Mouse (Mus musculus) right cerebral cortex, postnatal 14 days (tissue): ENCODE measurements around the gene Ccl8.

ENCODE experiments used
- DNase-seq: peaks from one replicate; pipeline ENCODE4 v3.0.0; 2022

Gene Ccl8

GRCm38 (mm10) chr11:82114885-82115284, at the start of gene Ccl8:
Gene Ccl8, plus strand, starts transcription at chr11:82115185.
- no peak for DNase-seq

DNA sequence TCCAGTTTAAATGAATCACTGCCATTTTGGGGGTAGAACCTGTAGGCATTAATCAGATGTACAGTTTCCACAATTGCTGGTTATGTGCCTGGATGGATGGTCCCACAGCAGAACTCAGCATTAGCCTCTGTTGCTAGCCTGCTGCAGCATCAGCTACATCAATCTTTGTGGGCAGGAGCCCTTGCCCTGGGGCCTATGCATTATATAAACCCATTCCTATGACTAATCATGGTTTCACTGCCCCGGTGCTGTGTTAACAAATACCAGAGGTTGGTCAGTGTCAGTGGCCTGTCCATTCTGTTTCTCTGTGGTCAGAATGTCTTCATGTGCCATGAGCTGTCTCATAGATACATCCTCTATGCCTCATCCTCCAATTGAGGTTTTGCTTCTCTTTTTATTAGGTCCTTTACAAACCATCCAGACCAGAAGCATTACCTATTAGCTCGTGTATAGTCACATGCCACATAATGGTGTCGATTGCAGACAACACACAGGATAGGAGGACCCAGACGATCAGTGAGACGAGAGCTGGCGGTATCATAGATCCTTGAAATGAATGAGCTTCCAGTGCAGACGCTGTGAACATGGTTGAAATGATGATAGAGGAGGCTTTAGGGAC, 47.9 kb upstream of the Ccl8 start:
- DNase-seq, result no peak

DNA sequence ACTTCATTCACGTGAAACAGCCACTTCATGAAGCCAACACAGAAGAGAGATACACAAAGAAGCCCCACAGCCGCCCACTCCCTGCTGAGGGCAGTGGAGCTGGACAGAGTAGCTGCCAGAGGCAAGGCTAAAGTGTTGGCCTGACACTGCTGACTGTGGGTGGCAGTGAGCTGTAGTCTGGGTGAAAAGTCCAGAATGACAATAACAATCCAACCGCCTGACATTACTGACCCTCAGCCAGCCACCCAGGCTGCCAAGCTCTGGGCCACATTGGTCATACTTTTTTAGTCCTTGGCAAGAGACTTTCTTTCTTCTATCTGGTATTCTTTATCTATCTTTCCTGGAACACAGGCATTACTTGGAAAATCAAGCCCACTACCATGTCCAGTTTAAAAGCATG, 43.9 kb upstream of the Ccl8 start:
- DNase-seq, result no peak

- DNase-seq, result no peak
Observed at GRCm38 (mm10) chr11:82072374-82072773, 42.6 kb upstream of the Ccl8 start.

DNA sequence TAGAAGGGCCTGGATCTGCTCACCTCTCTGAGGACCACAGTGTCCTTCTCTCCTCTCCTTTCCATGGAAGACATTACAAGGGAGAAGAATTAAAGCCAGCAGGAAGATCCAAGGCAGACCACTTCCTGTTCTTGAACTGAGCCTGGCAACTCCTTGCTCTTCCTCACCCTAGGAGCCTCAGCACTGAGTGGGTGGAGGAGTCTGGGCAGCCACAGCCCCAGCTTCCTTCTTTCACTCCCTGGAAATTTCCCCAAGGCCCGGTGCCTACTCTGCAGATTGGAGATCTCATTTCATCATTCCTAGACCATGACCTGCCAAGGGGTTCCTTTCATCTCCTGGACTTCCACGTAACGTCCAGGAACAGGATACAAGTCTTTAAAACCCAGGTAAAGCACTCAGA, 42.0 kb upstream of the Ccl8 start:
- no peak for DNase-seq

GRCm38 (mm10) chr11:82073686-82074085, 41.3 kb upstream of the Ccl8 start:
- no peak for DNase-seq

- no peak for DNase-seq
Observed at GRCm38 (mm10) chr11:82077031-82077430, 38.0 kb upstream of the Ccl8 start.

DNA sequence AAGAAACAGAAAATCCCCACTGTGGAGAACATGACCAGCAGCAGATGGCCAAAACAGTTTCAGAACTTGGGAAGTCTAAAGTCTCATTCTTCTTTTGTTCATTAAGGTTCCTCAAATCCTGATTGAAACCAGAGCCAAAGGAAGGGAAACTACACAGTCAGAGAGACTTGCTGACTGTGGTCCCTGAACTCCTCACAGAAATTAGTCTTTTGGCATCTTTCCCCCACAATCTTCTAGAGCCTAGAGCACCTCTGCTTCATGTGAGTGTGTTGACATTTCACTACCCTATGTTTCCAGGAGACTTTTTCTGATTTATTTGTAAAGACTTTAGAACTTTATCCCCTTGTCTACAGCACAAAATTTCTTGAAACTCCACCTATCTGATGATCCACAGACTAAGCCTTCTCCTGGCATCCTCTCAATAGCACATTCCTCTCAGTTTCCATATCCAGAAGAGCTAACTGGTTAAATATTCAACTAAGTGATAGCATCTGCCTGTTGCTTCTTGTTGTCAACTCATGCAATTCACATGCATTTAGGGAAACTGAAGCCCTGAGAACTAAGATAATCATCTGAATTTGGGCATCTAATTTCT, 36.8 kb upstream of the Ccl8 start:
- no peak for DNase-seq

DNA sequence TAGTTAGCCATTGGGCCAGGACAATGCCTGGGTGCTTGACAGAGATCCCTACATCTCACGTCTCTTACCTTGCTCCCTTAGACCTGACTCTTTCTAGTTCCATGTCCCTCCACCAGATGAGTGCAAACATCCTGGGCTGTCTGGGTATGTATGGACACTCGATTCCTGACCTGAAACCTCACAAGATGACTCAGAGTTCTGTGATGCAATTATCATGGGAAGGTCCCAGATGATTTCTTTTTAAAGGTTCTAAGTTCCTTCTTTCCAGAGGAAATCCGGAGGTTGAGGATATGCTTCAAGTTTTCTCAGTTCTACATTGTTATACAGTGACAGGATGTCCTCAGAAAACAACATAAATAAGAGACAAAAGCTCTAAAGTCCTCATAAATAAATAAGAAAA, 34.1 kb upstream of the Ccl8 start:
- DNase-seq, result no peak

DNA sequence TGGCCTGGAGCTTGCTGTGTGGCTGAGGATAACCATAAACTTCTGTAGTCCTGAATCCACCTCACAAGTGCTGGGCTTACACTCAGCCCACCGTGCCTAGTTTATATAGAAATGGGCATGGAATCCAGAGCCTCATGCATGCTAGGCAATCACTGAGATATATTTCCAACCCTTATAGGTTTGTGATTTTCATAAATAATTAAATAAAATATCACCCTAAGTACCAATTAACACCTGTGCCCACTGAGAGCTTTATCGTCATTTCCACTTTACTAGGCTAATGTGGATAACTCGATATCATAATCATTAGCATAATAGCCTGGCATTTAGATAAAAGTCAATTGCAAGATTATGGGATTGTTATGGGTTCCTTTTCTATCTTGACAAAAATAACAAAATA, 30.6 kb upstream of the Ccl8 start:
- no peak for DNase-seq

- DNase-seq, result no peak
Observed at GRCm38 (mm10) chr11:82099511-82100323, 15.3 kb upstream of the Ccl8 start.

GRCm38 (mm10) chr11:82101087-82101486, 13.9 kb upstream of the Ccl8 start:
- no peak for DNase-seq

DNA sequence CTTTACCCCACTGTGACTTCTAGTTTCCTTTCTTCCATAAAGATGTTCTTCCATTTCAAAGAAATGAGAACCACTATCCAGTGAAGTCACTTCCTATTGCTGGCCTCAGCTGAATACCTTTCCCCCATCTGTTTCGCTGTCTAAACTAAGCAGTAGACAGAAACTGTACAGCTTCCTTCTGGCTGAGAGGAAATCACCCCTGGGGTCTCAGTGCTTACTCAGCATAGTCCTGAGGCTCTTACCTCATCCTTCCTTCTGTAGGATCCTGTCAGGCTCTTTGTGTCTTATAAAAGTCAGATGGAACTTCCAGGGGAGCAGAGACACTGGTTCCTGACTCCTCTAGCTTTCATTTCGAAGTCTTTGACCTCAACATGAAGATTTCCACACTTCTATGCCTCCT, 13.5 kb upstream of the Ccl8 start, which contains the start of gene Ccl12:
TSS of gene Ccl12 (plus strand) at position 317 of the 400 bp plus-strand sequence.
- DNase-seq, result no peak

DNA sequence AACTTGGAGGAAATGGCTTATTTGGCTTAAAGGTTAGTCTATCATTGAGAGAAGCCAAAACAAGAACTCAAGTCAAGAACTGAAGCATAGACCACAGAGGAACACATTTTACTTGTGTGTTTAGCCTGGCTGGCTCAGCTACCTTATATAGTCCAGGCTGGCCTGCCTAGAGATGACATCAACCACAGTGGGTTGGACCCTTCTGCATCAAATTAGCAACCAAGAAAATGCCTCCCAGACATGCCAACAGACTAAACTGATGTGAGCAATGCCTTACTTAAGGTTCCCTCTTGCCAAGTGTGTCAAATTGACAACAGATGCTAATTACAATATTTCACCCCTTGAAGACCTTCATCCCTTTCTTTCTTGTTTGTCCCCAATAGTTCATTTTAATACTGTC, 5.4 kb upstream of the Ccl8 start:
- no peak for DNase-seq

- no peak for DNase-seq
Observed at GRCm38 (mm10) chr11:82110372-82111248, 4.4 kb upstream of the Ccl8 start.

GRCm38 (mm10) chr11:82116041-82116440, 1.1 kb downstream of the Ccl8 start:
- no peak for DNase-seq

- DNase-seq, result no peak
Observed at GRCm38 (mm10) chr11:82132977-82133376, 18.0 kb downstream of the Ccl8 start.

DNA sequence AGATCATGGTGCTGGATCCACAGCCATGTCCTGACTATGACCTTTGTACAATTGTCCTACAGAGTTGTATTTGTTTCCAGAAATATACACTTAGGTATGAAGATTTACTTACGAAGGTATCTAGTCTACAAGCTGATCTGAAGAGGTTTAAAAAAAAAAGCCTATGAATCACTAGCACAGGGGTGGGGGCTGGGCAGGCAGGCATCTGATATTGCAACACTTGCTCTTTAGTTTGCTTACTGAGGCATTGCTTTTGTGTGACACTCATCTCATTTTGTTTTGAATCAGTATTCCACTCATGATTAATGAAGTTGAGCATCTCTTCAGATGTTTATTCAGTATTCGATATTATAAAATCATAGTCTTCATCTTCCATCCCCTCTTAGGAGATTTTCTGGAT, 21.2 kb downstream of the Ccl8 start:
- no peak for DNase-seq

DNA sequence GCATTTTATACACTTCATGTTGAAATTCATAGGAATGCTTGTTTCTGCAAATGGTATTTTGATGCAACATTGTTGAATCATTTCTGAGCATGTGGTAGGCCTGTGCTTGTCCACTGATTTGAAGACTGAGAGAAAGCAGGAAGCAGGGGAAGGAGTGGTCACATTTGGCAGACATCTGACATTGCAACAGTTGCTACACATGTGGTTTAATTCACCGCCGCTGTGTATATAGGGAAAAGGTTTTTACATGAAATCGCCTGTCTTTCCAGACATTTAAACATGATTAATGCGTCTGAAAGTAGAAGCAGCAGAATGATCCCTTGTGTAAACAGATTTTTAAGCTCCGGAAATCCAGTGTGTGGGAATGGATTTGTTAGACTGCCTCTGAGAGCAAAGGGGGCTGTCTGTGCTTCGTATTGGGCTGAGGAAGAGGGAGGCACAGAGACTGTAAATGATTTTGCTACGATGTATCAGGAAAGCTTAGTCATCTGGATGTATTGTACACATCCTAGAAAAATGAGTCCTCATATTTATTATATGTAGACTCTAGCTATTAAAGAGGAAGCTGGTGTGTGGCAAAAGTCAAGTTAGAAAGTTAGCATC, 24.6 kb downstream of the Ccl8 start:
- no peak for DNase-seq

- no peak for DNase-seq
Observed at GRCm38 (mm10) chr11:82159126-82159525, 44.1 kb downstream of the Ccl8 start.

- DNase-seq, result no peak
Observed at GRCm38 (mm10) chr11:82163285-82163684, 48.3 kb downstream of the Ccl8 start.
